Mouse (Mus musculus): ENCODE measurements around the gene Ntn1.

Ntn1 gene

DNA sequence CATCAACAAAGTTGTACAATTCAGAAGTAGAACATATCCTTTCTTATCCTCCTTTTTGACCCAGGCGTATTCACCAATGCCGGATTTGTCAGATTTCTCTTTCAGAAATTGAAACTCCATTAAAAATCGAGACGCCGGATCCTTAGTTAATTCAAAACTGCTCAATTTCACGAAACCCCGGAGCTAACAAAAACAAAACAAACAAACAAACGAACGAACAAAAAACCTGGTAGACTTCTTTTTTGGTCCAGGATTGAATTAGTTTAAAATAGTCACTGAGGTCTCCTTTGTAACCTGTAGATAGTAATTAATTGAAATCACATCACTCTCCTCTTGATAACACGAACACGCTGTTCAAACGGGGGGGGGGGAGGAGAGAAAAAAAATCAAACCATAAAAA is 16.5 kb downstream of the Ntn1 start:
- DNase-seq (ENCODE audit: low spot score) = no peak

DNA sequence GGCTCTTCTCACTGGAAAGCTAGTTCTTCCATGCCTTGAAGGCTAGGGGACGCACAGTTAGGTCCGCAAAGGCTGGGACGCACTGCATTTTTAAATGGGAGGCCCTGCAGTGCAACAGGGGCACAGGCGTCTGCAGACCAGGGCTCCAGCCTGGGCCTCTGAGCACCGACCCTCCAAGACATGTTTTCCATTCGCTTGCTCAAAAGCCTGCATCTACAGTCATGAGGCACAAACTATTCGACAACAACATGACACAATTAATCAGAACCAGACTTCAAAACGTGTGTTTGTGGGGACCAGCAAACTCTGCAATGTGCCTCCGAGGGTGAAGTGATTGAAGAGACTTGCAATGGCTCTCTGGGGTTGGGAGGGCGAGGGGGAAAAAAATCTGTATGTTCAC is 17.1 kb downstream of the Ntn1 start:
- DNase-seq (ENCODE audit: low spot score) = no peak

DNA sequence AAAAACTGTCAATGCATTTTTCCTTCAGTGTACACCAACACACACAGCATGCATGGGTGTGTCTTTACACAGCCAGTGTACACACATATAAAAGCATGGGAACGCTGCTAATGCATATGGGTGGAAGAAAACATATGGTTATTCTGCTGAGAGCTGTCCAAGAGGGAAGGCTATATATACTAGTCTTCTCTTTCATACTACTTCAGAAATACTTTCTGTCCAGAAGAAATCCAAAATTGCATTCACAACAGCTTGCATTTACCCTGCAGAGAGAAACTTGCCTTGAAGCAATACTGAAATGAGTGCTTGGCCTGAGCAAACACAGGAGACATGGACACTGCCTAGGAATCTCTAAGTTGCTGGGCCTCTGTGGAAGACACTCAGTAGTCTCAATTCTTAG is 18.8 kb downstream of the Ntn1 start:
- no peak for DNase-seq (ENCODE audit: low spot score)

DNA sequence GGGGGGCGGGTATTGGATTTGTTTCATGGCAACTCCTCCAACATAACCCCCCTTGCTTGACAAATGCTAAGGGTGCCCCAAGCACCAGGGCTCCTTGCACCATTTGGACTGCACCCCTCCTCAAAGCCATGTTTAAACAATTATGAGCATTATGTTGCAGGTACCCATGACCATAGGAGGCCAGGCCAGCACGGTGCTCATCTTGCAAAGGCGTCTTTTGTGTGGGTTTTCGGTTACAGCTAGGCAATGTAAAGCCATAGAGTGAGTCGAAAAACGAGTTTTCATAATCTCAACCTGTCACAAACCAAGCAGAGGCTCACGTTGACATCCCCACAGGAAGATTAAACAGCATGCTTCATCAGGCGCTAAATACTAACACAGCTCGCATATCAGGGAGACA is 19.3 kb downstream of the Ntn1 start:
- DNase-seq (ENCODE audit: low spot score) = no peak

DNA sequence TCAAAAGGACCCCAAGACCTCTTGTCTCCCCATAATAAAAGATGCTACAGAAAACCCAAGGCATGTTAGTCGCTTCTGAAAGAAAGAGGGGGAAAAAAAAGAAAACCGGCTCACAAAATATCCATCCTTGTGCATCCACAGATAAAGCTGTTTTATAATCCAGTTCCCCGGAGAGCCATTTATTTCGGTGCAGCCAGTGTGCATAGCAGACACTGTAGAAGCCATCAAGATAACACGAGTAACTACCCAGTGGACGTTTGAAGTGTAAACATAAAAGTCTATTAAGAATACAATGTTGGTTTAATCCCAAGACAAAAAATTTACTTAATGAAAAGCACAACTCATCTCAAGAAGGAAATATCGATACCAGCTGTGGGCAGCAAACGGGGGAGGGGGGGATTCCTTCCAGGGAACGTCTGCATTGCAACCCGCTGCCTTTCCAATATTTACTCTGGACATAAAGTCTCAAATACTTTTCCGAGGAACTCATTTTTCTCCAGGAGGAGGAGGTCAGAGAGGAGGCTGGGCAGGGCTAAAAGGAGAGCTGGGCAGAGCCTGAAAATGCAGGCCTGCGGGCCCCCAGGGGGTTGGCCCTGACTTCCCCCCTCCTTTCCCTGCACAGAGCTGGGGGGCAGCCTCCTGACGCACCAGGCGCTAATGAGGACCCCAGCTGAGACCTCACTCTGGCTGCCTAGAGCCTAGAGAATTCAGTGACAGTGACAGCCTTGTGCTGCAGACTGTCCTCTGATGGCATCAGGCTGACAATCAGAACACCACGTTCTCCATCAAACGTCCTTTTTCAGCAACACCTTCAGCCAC is 21.5 kb downstream of the Ntn1 start:
- no peak for DNase-seq (ENCODE audit: low spot score)

DNA sequence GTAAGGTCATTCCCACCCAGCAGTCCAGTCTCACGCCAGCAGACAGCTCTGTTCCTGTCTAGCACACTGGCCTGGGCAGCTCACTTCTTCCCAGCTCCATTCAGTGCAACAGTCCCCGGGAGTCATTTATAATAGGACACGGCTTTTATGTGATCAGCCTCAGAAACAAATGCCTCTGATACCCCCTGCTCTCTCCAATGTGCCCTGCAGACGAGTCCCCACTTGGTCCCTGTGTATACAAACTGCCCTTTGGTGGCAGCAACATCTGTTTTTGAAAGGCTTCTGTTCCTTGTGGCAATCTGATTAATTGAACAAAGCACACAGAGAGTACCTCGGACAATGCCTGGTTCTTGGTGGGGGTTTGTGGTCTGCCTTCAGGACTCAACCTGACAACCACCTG is 22.2 kb downstream of the Ntn1 start:
- no peak for DNase-seq (ENCODE audit: low spot score)

DNA sequence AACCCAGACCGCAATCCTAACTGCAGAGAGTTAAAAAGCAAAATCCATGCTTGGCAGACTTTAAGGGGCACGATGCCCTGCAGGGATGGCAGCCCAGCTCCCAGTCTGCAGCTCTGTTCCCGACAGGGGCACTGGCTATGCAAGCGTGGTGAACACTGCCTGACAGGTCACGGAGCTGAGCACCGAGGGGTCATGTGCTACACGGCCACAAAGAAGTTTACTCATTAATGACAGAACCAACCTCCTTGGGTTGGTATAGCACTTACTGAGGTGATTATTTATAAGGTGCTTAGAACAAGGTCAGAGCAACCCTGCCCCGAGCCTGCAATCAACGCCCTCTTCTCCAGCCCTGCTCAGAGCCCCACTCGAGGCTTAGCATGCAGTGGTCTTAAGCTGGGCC is 27.5 kb downstream of the Ntn1 start:
- no peak for DNase-seq (ENCODE audit: low spot score)

DNA sequence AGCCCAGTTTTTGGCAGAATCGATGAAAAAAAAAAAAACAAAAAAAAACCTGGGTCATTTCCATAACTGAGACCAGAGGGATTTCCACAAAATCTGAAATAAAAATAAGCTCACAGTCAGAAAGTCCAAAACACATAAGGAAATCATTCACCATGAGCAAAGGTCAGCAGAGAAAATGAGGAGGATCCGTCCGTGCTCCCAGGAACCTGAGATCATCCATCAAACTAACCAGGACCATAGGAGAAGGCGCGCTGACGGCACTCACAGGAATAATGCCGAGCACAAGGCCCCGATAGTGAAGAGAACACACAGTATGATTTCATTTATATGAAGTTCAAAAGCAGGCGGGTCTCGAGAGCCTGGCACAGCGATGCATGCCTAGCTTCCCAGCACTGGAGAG is 29.0 kb downstream of the Ntn1 start:
- DNase-seq (ENCODE audit: low spot score) = no peak

DNA sequence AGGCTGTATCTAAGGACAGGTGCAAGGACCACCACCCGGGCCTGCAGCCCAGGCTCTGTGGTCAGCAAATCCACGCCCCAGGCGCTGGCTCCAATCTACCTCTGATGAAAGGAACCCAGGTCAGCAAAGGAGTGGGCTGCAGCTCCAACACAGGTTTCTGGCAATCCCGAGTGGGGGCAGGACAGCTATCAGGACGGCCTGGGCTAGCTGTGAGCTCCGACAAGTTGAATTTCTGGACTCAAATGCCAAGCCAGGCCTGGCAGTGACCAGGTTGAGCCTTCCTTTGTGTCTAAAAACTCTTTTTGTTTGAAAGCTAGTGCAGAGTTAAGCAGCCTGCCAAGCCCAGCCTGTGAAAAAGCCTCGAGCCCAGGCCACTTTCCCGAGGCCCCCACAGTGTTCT is 43.7 kb downstream of the Ntn1 start:
- no peak for DNase-seq (ENCODE audit: low spot score)

DNA sequence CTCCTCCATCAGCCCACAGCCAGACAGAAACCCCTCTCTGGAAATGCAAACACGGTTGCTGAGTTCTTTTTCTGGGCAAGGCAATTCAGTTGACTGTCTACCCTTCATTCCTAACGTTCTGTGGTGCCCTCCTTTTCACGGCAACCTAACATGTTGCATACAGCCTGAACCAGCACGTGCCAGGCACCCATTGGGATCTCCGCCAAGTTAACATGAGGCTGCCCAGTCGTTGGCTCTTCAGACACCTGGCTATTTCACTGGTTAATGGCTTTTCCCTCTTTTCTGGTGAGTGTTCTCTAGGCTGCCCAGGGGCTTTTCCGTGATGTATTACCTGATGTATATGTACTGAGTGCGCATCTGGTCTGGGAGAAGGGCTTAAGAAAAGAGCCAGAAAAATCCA is 45.1 kb downstream of the Ntn1 start:
- DNase-seq (ENCODE audit: low spot score) = no peak

DNA sequence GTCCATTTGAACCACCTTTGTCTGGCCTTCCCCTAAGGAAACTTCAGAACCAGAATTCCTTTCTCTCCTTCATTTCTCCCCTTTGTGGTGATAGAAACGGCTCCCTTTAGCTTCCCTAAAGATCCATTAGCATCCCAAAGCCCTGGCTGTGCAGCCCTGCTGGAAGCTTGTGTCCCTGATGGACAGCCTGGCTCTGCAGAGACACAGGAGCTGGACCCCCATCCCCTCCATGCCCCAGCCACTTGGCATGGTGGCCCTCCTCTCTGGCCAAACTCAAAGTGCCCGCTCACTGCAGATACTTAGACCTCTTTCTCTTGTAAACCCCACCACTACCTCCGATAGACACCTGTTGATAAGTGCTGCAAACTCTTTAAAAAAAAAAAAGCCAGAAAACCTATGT is 45.8 kb downstream of the Ntn1 start:
- no peak for DNase-seq (ENCODE audit: low spot score)

DNA sequence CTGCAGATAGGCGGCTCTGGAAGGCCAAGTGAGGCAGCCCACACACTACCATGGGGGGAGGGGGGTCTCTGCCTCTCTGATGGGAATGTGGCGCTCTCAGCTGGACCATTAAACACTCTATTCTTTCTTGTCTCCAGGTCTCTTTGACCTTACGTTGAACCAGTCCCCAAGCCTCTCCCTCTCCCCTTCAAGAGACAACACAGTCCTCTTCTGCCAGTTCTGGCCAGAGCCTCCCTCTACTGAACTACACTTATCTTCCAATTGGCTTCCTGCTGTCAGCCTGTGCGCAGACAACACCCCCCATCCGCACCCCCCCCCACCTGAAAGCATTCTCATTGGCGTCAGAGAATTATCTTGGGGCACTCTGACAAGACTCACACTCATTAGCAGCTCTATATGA is 48.4 kb downstream of the Ntn1 start:
- no peak for DNase-seq (ENCODE audit: low spot score)

DNA sequence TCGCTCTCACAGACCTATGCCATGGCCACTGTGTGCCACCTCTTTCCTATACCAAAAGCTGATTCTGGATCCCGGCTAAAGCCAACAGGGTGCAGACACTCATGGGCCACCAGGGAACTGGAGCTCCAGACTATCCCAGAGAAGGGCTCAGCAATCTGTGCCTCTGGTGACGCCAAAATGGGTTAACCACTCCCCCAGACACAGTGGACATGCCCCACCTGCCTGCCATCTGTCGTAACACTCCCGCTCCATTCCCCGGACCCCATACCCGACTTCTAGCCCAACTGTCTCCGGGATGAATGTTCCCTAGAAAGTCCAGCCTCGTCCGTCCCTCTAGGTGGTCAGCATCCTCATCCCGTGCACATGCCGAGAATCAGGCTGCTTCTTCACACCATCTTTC is 51.8 kb downstream of the Ntn1 start:
- no peak for DNase-seq (ENCODE audit: low spot score)

DNA sequence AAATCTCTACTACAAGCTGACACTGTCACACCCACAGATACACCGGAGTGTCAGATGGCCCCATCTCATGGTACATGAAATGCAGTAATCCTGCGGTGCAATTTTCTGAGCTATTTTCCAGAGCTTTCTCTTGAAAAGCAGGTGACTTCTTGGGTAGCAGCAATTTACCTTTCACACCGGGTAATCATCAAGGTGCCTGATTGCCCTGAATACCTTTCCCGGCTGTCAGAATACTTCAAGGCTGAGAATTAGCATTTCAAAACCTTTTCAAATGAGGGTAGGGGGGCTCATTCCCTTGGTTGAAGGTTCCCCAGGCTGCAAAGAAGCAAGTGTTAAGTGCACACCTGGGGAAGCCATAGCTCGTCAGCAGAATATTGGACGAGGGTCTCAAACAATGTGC is 52.5 kb downstream of the Ntn1 start:
- DNase-seq (ENCODE audit: low spot score) = no peak

DNA sequence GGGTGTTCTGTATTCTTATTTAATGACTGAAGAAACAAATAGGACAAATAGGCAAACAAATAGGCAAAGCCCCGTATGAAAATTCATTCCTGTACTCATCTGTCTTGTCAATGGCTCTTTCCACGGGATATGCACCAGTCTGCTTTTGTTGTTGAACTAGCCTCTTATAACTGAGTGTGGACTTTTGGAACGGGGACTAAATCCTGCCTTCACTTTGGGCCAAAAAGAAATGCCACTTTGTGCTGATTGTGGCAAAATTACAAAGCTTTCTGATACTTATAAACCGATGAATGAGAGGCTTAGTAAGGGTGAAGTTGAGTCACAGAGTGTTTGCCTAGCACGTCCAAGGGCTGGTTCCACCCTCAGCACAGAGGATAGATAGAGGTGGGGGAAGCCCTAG is 53.1 kb downstream of the Ntn1 start:
- DNase-seq (ENCODE audit: low spot score) = no peak

DNA sequence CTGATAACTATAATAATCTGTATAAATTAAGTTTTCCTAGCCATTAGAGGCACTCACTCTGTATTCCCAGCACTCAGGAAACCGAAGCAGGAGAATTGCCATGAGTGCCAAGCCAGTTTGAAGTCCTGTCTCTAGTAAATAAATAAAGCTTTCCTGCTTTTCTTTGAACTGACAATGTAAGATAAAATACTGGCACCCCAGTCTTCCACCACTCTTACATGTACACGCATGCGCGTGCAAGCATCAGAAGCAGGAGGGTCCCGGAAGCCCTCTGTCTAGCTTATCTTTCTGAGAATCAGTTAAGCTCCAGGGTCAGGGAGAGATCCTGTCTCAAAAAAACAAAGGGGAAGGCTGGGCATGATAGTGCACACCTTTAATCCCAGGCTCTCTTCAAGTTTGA is 54.5 kb downstream of the Ntn1 start:
- no peak for DNase-seq (ENCODE audit: low spot score)

DNA sequence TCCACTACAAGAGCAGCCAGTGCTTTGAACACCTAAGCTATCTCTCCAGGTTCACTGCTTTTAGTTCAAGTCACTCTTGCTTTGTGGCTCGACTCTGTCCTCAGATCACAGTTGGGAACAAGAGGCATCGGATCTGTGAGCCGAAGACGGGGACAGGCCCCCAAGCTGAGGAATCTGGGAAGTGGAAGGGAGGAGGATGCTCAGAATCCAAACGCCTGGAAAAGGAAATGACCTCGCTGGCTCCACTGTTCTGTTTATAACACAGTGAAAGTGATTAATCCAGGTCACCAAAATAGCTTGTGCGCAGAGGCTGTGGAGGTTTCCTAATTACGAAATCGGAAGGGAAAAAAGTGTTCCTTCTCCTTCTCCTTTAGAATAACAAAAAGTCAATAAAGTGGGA is 56.4 kb downstream of the Ntn1 start:
- no peak for DNase-seq (ENCODE audit: low spot score)

DNA sequence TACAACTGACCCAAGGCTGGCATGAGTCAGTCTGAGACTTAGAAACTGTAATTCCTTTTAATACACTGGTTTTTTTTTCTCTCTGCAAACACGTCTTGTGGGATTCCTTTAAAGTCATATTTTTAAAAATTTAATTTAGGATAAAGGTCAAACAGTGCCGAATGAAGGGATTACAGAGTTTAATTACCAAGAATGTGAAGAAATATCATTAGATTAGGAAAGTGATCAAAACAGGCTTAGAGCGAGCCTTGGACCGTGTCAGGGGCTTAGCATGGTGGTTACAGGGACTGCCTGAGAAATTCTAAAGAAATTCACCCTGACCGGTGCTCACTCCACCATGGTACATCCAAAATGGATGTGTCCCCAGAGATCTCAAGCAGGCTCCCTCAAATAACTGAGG is 57.9 kb downstream of the Ntn1 start:
- DNase-seq (ENCODE audit: low spot score) = no peak

DNA sequence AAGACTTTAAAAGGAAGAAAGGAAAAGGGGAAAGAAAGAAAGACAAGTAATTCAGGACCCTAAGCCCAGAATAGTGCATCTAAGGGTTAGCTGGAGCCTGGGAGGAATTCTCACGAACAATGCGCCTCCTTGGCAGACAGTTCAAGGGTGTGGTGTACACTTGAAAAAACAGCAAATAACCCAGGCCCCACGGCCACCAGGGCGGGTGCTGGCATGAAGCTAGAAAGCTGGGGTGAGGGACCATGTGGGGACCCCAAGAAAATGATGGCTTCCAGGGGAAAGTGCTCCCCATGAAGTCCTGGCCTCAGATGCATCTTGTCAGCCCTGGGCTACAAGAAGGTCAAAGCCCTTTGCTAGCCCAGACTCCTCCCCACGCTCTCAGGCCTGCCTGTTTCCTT is 58.6 kb downstream of the Ntn1 start:
- peak; percentile 8 for DNase-seq (ENCODE audit: low spot score)

DNA sequence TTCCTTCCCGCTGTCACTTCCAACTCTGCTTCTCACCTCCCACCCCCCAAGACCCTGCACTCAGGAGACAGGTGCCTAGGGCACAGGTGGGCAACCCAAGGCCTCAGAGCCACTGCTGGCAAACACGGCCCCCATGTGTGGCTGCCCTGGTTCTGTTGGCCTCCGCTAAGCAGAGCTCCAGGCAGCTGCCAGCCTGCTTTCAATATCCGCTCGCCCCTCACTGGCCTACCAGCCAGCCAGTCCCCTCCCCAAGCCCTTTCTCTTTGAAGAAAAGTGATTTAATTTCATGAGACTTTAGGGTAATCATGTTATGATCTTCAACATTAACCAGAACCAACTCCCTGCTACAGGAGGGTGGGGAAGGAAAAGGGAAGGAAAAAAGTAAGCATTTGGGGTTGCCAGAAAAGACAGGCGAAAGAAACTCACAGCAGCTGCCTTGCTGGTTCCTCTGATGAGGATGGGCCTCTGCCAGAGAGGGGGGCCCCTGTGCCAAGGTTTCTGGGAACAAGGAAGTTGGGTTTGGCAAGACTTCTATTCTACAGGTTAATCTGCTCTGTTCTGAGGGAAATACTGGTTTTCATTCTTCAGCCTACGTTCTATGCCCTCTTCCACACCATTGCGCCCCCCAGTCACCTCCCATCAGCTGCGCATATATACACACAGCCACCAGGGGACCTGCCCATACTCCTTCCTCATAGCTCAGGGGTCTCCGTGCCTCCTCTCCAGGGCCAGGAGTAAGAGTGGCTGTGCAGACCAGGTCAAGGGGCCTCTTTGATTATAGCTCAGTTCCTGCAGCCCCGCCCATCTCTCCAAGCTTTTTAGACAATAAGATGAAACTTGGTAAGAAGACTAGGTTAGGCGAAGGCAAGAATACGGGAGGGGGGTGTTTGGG is 59.3 kb downstream of the Ntn1 start:
- no peak for DNase-seq (ENCODE audit: low spot score)

DNA sequence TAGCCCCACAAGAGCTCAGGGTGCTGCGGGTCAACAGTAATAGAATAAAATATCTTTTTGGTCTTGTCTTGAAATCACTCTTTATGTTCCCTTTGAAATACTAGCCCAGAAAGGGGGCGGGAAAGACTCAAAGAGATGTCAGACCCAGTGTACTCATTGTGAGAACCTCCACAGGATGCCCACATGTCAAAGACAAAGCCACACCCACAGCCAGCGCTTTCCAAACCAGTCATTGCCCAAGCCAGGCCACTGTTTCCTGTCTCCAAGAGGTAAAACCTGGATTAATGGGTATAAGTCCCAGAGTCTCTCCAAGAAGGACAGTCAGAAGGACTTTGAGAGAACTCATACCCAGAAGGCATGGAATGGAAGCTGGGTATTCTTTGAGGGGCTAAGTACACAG is 60.3 kb downstream of the Ntn1 start:
- no peak for DNase-seq (ENCODE audit: low spot score)

DNA sequence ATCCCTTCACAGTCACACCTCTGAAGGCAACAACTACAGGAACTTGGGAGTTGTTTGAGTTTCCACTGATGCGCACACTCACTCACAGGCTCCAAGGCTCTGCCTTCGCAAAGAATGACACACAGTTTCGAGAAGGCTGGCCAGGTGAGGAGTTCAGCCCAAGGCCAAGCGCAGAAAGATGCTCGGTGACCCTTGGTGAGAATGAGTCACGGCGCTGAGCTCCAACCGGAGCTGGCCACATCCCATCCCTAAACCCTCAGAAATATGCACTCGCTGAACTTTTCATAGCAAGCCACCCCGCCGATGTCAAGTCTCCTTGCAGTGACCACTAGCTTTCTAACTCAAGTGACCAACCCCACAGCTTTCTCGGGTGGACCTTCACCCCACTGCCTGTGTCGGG is 60.8 kb downstream of the Ntn1 start:
- no peak for DNase-seq (ENCODE audit: low spot score)

DNA sequence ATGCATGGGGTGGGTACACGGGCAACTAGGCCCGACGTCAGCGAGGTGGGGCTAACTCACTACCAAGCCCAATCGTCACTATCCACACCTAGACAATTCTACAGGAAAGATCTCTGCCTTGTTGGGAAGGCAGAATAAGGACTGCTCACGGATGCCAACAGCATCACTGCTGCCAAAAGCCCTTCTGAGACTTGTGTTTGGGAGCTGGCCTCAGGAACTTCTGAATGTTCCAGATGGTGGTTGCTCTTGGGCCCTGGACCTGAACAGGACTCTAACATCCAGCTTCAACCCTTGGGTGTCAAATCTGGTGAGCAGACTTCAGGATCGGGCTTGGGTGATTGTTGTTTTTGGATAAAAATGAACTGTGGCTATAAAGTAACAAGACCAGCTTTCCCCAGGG is 61.3 kb downstream of the Ntn1 start:
- no peak for DNase-seq (ENCODE audit: low spot score)

Measured in urinary bladder, postnatal 25 days (tissue).